In genomic region chr12:103425729-103426470, GRCm38 (mm10) we compare ENCODE assay signal across 8 mouse cellular contexts. TPM values are rescaled to one million over a fixed set of nuclear protein-coding genes. Genes with fewer than 3 reads are reported as not detected.
DNase-seq lines count a peak whose midpoint lies in the region; ATAC-seq lines count a peak whose summit lies in the region.

TSS of gene Ddx24 (minus strand) at chr12:103425830.

- H3K9ac ChIP-seq in kidney, embryonic 15.5 days = peak within 1 kb of the TSS; percentile 96

- peak within 1 kb of the TSS; percentile 96 for H3K4me3 ChIP-seq in heart, embryonic 10.5 days
- H3K4me3 ChIP-seq in kidney, embryonic 15.5 days (replicated peaks) = peak within 1 kb of the TSS; percentile 99

- H3K9me3 ChIP-seq in heart, embryonic 10.5 days = no peaks in the 10 kb centered on the region
- H3K9me3 ChIP-seq in kidney, embryonic 15.5 days (replicated peaks) = no peaks in the 10 kb centered on the region

- H3K4me1 ChIP-seq in heart, embryonic 10.5 days = peaks cover 21% of the 10 kb centered on the region; the same call in 1 of the 2 replicates
- H3K4me1 ChIP-seq in kidney, embryonic 15.5 days = peaks cover 31% of the 10 kb centered on the region

- peak within 1 kb of the TSS; percentile 87 for H3K4me2 ChIP-seq in kidney, embryonic 15.5 days

- peak; percentile 98 for ATAC-seq in erythroblast, adult 5-6 weeks (replicated peaks; ENCODE audit: low FRiP score, poor library complexity, severe bottlenecking)
- peak; percentile 100 for ATAC-seq in kidney, embryonic 15.5 days (replicated peaks; ENCODE audit: low FRiP score)
- ATAC-seq in monocyte, adult 5-6 weeks (replicated peaks; ENCODE audit: insufficient number of reproducible peaks, low FRiP score, low TSS enrichment, poor library complexity, severe bottlenecking) = peak; percentile 100

- H3K27me3 ChIP-seq in heart, embryonic 10.5 days (ENCODE audit: insufficient read depth, poor library complexity, severe bottlenecking) = no peaks in the 10 kb centered on the region
- no peaks in the 10 kb centered on the region for H3K27me3 ChIP-seq in kidney, embryonic 15.5 days

- H3K36me3 ChIP-seq in heart, embryonic 10.5 days = peaks cover 11% of the 10 kb centered on the region
- H3K36me3 ChIP-seq in kidney, embryonic 15.5 days = peaks cover 11% of the 10 kb centered on the region

- 1% methylated on average over 33 of the region's 33 CpGs for WGBS in heart, embryonic 10.5 days
- under 1% methylated on average over 33 of the region's 33 CpGs for WGBS in kidney, embryonic 15.5 days

- H3K27ac ChIP-seq in heart, embryonic 10.5 days = peak within 1 kb of the TSS; percentile 89
- peak within 1 kb of the TSS; percentile 67; the same call in 1 of the 2 replicates for H3K27ac ChIP-seq in kidney, embryonic 15.5 days

- peak; percentile 99 for DNase-seq in B cell, adult 2 months
- peak; percentile 100 for DNase-seq in brain, adult 2 months (ENCODE audit: low read depth, low spot score)
- peak; percentile 100 for DNase-seq in heart, embryonic 10.5 days (ENCODE audit: low spot score)
- peak; percentile 97 for DNase-seq in liver
- peak; percentile 96 to 97 for DNase-seq in spleen, postnatal 4 days (ENCODE audit: low spot score in 2 of 2)

RNA-seq across cellular contexts. Expression of gene Ddx24, which starts in this region (rescaled TPM):
- 21.5 and 31.8 TPM in 2 replicates for total RNA-seq in erythroblast, adult 5-6 weeks (2015; ENCODE audit: low replicate concordance)
- 46.3 and 55.2 TPM in 2 replicates for total RNA-seq in erythroblast, adult 5-6 weeks (2017; ENCODE audit: low replicate concordance)
- 68.4 and 77.5 TPM in 2 replicates for polyA plus RNA-seq in heart, embryonic 10.5 days (2016; fragmentation: Nextera tagmentation; extraction: Ambion mirVana)
- polyA plus RNA-seq in kidney, embryonic 15.5 days (2015; fragmentation: Nextera tagmentation; extraction: Ambion mirVana) = 96.4 and 105 TPM in 2 replicates
- 105 to 146 TPM (median 129 TPM) in 3 replicates for total RNA-seq in monocyte, adult 5-6 weeks (2017)

Comparison
In these comparisons a context has a peak if more than half of its experiments do, and no peak if none do; other contexts are left out.
1. Peak in every context shown above with its lines: DNase-seq, ATAC-seq, H3K4me3 ChIP-seq and H3K27ac ChIP-seq.